Mouse (Mus musculus) c-Kit-positive CD71-positive TER-119-positive erythroid progenitor cells, embryonic 14.5 days (primary cell): ENCODE measurements around the gene Serpinb9.
"Not testable (repeated sequence)": the region's sequence is repeated elsewhere in the genome, so short reads cannot be mapped to it uniquely, and the experiment has no call there.

Source experiments
- DNase-seq: peaks from one replicate; pipeline ENCODE4 v3.0.0-alpha.2; 2013; ENCODE audit warnings: low spot score

Gene Serpinb9

GRCm38 (mm10) chr13:33002950-33003349 lies at the start of gene Serpinb9:
Serpinb9 (plus strand) TSS chr13:33003250.
- no peak for DNase-seq

GRCm38 (mm10) chr13:32956537-32956936 lies 46.5 kb upstream of the Serpinb9 start:
- DNase-seq: no peak

GRCm38 (mm10) chr13:32957917-32958316 lies 45.1 kb upstream of the Serpinb9 start:
- no peak for DNase-seq

GRCm38 (mm10) chr13:32958521-32958920 lies 44.5 kb upstream of the Serpinb9 start:
- not testable (repeated sequence) for DNase-seq

GRCm38 (mm10) chr13:32963990-32964753 lies 38.9 kb upstream of the Serpinb9 start:
- no peak for DNase-seq

- DNase-seq: no peak
Observed at GRCm38 (mm10) chr13:32964989-32965811, 37.9 kb upstream of the Serpinb9 start, which contains the start of gene Serpinb6b. Serpinb6b (plus strand) TSS chr13:32965209.

DNA sequence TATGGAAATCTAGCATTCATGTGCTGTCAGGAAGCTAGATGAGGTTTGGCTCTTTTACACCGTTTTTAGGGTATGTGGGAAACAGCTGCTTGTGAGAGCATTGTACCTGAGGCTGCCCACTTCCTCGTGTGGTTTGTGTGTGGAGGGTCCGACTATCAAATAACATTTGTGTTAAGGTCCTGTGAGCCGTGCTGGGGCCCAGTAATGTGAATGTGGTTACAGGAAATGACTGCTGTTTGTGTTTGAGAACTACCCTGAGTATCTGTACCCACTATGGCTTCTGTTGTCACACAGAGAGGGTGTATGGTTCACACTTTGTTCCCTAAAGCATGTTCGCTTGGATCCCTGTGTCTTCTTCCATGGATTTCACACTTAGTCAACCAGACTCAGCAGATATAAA lies 36.9 kb upstream of the Serpinb9 start:
- no peak for DNase-seq

- no peak for DNase-seq
Observed at GRCm38 (mm10) chr13:32967233-32967632, 35.8 kb upstream of the Serpinb9 start.

DNA sequence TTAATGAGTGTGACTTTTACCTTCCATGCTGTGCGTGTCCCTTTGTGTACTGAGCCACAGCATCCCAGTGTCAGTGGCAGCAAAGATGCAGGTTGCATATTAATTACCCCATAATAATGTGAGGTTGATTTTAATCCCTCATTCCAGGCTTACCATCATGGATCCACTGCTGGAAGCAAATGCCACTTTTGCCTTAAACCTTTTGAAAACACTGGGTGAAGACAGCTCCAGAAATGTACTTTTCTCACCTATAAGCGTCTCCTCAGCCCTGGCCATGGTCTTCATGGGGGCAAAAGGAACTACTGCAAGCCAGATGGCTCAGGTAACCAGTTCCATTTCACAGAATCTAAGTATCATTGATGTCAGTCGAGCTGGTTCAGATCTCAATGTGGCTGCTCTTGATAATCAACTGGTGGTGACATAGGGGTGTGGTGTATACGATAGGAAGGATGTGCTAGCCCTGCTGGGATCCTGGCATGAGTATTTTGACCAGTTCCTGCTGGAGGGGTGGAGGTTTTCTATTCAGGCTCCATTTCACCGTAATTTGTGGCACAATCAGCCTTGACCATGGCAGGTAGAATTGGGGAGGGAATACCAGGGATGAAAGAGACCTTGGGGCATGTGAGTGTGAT lies 34.6 kb upstream of the Serpinb9 start:
- DNase-seq: peak; percentile 89

DNA sequence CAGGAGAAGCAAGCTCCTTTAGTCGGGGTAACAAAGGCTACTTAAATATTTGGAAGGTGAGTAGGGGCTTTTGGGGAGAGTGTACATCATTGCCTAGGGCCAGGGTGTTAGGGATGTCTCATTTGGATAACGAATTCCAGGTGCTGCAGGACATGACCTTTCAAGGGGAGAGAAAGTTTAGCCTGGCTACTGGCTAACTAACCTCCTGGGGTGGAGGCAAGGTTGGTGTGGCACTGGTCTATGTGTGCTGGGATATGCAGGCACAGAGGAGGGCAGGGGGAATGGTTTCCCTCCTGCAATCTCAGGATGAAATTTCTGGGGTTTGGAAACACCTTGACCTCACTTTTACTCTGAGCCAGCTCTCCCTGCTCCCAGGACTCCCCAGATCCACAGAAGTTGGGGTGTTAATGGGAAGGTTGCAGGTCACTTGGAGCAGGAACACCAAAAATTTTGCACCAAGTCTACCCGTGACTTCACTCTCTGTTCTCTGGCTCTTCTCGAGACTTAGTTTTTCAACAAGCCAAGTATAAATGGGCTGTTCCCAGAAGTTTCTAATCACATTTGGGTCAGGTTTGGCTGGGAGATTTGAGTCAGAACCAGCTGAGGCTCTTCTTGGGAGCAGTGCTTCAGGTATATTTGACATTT lies 33.9 kb upstream of the Serpinb9 start:
- DNase-seq: no peak

- no peak for DNase-seq
Observed at GRCm38 (mm10) chr13:32969641-32970040, 33.4 kb upstream of the Serpinb9 start.

DNA sequence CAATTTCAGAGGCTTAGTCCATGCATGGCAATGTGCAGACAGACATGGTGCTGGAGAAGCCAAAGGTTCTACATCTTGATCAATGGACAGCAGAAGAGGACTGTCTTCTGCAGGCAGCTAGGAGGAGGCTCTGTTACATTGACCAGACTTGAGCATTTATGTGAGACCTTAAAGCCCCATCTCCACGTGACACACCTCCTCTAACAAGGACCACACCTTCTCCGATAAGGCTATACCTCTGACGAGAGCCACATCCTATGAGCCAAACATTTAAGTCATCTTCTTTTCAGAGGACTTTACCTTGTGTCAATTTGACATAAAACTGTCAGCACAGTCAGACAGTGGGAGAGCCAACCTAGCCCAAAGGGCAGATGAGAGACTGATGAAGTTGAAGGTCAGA lies 32.3 kb upstream of the Serpinb9 start:
- no peak for DNase-seq

GRCm38 (mm10) chr13:32974268-32974667 lies 28.8 kb upstream of the Serpinb9 start:
- DNase-seq: no peak

DNA sequence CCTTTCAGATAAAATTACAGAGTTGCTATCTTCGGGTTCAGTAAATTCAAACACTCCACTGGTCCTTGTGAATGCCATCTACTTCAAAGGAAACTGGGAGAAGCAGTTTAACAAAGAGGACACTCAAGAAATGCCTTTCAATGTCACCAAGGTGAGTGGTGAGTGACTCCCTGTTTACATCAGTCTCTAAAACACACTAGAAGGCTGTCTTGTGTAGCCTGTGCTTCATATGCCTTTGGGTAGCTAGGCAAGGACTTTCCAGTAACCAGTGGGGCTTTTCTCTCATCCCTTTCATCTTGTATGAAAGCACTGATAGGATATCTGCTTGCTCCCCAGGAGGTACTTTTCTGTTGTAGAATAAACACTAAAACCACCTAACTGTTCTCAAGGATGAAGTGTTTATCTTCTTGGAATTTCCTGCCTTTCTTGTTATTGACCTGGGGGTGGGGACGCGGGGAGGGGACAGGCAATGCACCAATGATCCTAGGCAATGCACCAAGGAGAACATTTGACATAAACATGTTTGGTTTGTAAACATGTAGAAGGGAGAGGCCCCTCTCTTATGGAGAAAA lies 28.1 kb upstream of the Serpinb9 start:
- no peak for DNase-seq

GRCm38 (mm10) chr13:32975710-32976109 lies 27.3 kb upstream of the Serpinb9 start:
- no peak for DNase-seq

GRCm38 (mm10) chr13:32982556-32983042 lies 20.5 kb upstream of the Serpinb9 start:
- DNase-seq: no peak

DNA sequence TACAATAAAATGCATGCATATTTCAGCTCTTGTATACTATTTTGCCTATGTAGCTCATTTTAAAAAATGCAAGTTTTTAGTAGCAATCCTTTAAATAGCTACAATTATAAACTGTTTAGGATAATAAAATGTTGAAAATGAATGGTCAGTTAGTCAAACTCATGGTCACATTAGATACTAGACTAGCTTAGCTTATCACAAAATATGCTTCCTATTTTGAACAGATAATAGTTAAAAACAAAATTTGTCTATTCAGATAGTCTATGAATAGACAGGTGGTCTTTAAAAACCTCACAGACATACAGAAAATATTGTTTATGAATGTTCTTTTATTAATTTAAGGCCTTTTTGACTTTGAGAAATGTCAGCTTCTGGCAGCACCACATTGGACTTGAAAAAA lies 16.8 kb upstream of the Serpinb9 start:
- DNase-seq: no peak

DNA sequence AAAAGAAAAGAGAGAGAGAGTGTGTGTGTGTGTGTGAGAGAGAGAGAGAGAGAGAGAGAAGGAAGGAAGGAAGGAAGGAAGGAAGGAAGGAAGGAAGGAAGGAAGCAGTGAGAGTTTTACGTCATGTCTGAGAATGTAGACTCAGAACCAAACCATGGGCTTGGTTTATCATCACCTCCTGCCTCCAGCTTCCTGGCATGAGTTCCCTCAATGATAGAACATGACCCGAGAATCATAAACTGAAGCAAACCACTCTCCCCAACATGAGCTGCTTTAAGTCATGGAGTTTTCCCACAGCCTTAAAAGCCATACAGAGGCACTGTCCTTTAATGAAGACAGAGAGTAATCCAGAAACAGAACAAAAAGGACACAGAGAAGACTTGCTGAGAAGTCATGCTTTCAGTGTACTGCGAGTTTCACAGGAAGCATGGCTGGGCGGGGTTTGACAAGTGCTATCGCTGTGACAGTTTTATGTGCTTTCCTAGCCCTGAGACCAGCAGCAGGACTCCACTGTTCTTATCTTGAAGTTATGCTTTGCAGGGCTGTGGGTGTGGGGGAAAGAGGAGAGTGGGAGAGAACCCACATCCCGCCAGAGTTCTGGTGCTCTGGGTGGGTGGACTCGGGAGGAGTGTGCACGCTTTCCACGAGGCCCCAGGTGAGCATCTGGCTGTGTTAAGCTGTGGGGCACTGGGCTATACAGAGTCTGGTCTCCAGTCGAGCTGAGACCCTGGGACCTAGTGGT lies 9.7 kb upstream of the Serpinb9 start:
- DNase-seq: peak; percentile 87

GRCm38 (mm10) chr13:32993894-32994242 lies 9.2 kb upstream of the Serpinb9 start:
- no peak for DNase-seq

GRCm38 (mm10) chr13:32995051-32995450 lies 8.0 kb upstream of the Serpinb9 start:
- no peak for DNase-seq

DNA sequence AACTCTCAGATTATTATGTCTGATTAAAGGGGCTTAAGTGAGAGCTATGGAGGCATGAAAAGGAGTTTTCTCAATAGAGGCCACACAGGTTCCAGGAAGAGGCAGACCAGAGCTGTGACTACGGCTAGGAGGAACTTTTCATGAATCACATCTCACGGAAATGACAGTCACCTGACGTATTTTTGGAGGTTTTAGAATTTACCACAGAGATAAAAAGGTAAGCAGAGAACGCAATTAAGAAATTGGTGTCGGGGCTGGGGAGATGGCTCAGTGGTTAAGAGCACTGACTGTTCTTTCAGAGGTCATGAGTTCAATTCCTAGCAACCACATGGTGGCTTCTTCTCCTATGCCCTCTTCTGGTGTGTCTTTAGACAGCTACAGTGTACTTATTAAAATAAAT lies 1.7 kb upstream of the Serpinb9 start:
- DNase-seq: no peak
